Mouse (Mus musculus): Measurements from ENCODE around the gene Tmc2.
A peak's percentile ranks its signal among the peaks of the same experiment; 100 is the strongest.

The Tmc2 gene

DNA sequence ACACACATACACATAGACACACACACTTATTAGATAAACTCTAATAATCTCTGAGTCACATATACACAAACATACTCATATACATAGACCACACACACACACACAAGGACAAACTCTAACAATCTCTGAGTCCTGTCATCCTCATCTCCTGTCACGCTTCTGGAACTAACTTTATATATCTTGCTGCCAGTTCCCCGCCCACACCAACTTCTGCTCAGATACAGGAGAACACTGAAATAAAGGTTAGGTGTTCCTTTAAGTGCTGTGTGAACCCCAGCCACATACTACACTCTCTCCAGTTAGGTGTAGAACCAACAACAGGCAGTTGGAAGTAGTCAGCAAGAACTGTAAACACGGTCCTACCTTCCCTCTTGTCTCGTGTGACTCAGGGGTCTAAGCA, 65.8 kb downstream of the Tmc2 start:
- no peak for DNase-seq

- no peak for DNase-seq
Observed at GRCm38 (mm10) chr2:130261914-130262313, 66.9 kb downstream of the Tmc2 start.

GRCm38 (mm10) chr2:130262398-130262797, 67.4 kb downstream of the Tmc2 start:
- DNase-seq: no peak

DNA sequence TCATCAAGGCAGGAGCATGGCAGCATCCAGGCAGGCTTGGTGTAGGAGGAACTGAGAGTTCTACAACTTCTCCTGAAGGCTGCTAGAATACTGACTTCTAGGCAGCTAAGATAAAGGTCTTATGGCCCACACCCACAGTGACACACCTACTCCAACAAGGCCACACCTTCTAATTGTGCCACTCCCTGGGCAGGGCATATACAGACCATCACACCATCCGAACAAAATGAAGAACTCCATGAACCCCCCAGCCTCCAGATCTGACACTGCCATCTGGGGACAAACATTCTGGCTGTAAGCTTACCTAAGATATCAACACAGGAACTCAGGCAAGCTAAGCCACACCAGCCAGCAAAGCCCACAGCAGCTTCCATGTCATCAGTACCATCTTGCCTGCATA, 70.5 kb downstream of the Tmc2 start:
- no peak for DNase-seq

DNA sequence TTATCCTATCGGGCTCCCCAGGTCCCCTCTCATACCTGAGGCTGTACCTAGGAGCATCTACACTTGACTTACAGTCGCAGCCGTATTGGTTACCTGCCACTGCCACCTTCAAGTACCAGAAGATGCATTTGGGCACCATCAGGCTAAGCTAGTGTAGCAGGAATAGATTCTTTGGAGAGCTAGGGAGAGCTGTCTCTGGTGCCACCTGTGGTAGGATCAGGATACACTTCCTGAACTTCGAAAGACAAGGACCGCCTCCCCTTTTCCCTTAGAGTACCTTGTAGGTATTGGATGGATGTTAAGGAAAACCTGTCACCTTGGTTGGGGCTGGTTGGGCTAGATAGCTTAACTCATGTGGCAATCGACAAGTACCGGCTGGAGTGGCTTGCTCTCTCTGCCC, 73.1 kb downstream of the Tmc2 start:
- DNase-seq: no peak

DNA sequence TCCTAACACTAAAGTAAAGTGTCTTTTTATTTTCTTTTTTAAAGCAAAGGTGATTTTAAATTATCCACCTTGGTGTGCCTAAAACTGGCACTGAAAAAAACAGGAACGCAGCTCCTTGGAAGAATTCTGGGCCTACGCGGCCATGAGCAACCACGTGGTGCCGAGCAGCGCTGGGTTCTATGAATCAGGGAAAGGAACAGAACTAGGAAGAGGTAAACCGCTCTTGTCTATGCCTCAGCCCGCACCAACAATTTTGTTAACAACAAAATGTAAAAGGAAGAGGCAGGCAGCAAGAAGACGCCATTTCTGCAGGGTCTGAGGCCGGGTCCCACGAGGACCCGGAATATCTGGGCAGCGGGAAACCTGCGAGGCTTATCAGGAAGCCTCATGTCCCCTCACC, 78.7 kb downstream of the Tmc2 start:
- no peak for DNase-seq

GRCm38 (mm10) chr2:130274149-130274861, 79.3 kb downstream of the Tmc2 start, which contains the start of gene Nop56:
Gene Nop56, plus strand, starts transcription at chr2:130274430.
- peak; percentile 98 for DNase-seq

DNA sequence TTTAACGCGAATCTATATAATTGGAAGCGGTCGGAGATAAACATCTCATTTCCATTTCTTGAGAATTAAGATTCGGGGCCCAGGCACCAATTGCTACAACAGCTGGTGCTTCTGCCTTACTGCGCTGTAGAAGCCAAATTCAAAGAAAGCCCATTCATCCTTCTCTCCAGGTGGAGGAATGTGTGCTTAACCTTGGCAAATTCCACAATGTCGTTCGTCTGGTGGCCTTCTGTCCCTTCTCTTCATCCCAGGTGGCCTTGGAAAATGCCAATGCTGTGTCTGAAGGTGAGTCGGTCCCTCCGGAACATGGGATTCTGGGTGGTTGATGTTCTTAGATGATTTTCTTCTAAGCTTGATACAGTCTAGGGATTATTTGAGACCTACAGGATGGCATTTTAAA, 79.9 kb downstream of the Tmc2 start:
- DNase-seq: no peak

- DNase-seq: peak; percentile 86
Observed at GRCm38 (mm10) chr2:130275649-130276048, 80.7 kb downstream of the Tmc2 start.

- DNase-seq: no peak
Observed at GRCm38 (mm10) chr2:130279600-130280091, 84.7 kb downstream of the Tmc2 start.

DNA sequence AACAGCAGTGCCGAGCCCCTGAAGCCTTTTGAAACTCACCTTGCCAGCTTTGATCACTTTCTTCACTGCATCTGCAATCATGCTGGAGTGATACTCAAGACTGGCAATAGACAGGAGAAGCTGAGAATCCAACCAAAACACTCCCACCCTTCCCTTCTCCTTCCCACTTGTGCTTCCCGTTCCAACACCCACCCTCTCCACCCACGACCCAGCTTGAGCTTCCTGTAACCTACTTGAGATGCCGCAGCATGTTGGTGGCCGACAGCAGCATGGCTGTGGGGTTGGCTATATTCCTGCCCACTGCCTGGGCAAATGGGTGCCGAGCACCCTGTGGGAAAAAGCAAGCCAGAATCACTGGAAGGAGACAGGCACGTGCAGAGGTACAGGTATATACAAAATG, 85.2 kb downstream of the Tmc2 start:
- DNase-seq: no peak

DNA sequence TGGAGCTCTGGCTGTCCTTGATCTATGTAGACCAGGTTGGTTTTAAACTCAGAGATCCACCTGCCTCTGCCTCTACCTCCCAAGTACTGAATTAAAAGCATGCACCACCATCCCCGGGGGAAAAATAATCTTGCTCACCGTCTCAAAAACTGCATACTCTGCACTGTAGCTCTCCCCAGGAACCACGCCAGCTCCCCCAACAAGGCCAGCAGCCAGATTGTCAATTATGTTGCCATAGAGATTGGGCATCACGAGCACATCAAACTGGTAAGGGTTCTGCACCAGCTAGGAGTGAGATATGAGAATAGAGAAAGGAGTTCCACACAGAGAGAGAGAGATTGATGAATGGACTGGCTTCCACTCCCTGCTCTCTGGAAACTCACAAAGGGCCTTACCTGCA, 85.8 kb downstream of the Tmc2 start:
- no peak for DNase-seq

GRCm38 (mm10) chr2:130283854-130284654, 89.1 kb downstream of the Tmc2 start, which contains the start of gene Idh3b:
Gene Idh3b, minus strand, starts transcription at chr2:130284547.
- DNase-seq: peak; percentile 84

DNA sequence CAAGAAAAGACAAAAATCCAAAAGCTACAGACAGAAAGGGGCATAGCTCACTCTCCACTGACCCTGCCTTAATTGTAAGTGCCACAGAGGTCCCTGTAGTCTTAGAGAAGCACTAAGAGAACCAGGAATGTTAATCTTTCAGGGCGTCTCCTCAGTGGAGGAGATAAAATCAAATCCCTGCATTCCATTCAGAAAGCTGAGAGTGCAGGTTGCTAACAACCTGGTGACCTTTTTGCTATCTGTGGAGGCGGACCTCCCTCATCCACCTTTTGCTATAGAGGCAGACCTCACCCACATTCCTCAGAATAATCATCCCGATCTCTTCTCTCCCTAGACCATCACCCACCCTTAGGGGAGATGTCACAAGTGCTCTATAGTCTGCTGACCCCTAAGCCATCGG, 94.1 kb downstream of the Tmc2 start:
- DNase-seq: no peak

- DNase-seq: peak; percentile 70
Observed at GRCm38 (mm10) chr2:130291434-130291833, 96.4 kb downstream of the Tmc2 start.

GRCm38 (mm10) chr2:130293009-130293408, 98.0 kb downstream of the Tmc2 start:
- no peak for DNase-seq

DNA sequence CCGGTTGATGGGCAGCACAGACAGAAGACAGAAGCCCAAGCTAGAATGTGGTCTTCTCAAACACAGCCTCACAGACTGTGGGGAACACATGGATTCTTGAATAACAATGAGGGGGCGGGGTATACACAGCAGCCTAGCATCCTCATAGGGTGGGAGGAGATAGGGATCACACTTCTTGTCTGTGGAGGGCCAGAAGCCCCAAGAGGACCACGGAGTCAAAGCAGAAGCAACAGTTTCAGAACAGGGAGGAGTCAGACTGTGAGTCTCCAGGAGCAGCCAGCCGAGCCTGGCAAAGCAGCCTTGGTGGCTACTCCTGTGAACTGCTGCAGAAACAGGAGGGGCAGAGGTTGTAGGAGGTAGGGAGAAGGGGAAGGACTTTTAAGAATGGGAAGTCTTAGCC, 98.5 kb downstream of the Tmc2 start:
- no peak for DNase-seq

DNA sequence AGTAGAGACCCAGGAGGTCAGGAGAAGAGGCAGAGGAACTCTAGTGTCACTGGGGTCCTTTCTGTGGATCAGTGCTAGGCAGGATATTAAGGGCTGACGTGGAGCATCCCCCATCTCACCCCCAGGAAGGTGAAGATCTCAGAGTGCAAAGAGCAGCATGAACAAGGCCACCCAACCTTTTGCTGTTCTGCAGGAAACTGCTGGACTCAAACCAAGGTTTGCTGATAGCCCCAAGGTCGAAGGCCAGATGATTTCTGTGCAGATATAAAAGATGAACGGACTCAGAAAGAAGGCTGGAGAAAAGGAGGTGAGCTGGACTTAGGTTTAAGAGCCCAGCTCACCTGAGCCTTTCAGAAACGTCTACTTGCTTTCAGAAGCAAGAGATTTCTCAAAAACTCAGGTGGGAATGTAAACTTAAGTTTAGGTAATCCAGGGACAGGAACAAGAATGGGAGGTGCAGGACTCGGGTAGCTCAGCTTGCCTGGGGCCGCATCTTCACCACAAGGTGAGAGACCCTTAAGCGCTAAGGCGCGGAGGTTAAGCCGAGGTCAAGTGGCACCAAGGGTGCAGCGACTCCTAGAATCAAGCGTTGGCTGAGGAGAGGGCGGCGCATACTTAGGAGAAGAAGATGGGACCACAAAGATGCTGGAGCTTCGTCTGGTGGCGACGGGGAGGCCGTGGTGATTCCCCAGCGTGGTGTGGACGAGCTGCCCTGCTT, 99.4 kb downstream of the Tmc2 start:
- DNase-seq: peak; percentile 18

GRCm38 (mm10) chr2:130294936-130295277, 99.9 kb downstream of the Tmc2 start, which contains the start of gene Ebf4:
Gene Ebf4, plus strand, starts transcription at chr2:130295169.
- DNase-seq: peak; percentile 23

- peak; percentile 60 for DNase-seq
Observed at GRCm38 (mm10) chr2:130295331-130296133, 100.5 kb downstream of the Tmc2 start.

GRCm38 (mm10) chr2:130296134-130296745, 101.2 kb downstream of the Tmc2 start:
- DNase-seq: no peak

GRCm38 (mm10) chr2:130297580-130297979, 102.6 kb downstream of the Tmc2 start:
- DNase-seq: no peak
